Mouse (Mus musculus): ENCODE measurements around the gene Plagl1. TPM values are rescaled to one million over a fixed set of nuclear protein-coding genes. Genes with fewer than 3 reads are reported as not detected.
A peak's percentile ranks its signal among the peaks of the same experiment; 100 is the strongest.

Plagl1 gene
- polyA plus RNA-seq, 1 experiment from 2014 or later, result 157 TPM

DNA sequence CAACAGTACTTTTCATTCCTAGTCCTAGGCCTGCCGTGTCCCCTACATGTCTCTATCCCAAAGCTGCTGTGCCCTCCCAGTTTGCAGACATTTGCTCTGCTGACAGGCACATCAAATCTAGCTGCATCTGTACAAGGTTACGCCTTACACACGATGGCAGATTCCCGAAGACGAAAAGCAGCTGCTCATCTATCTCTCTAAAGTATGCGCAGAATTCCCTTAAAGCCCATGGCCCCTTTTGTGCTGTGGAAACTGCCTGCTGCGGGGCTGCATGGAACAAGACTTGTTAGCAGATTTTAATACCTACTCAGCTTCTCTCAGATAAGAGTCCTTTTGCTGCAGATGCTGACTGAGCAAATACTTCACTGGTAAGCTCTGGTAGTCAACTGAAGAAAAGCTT lies 119.9 kb downstream of the Plagl1 start:
- Histone ChIP-seq H3K27ac (peak overlapping the region; percentile 60; the same call in 1 of the 2 replicates), H3K9ac (no peak overlapping the region), H3K4me2 (replicated peaks) (no peak overlapping the region), H3K27me3 (replicated peaks) (no peaks in the 10 kb centered on the region), H3K9me3 (no peaks in the 10 kb centered on the region), H3K36me3 (peaks cover 35% of the 10 kb centered on the region), H3K4me3 (replicated peaks) (no peak overlapping the region), H3K4me1 (replicated peaks) (0 out of 2 replicates have a peak, but pooled peaks cover 2% of the 10 kb centered on the region)
- no peak for ATAC-seq
- 52% methylated on average over 7 of the region's 7 CpGs for WGBS

Other genes with a start within 250 kb of the Plagl1 start
- 43.8 and 46.2 TPM in 2 replicates for gene Utrn, start 191.1 kb upstream of the Plagl1 start, polyA plus RNA-seq (2015; fragmentation: Nextera tagmentation; extraction: Ambion mirVana)
- 1.6 and 1.8 TPM in 2 replicates for gene Stx11, start 96.2 kb upstream of the Plagl1 start, polyA plus RNA-seq (2015; fragmentation: Nextera tagmentation; extraction: Ambion mirVana)
- gene Sf3b5, start 55.2 kb upstream of the Plagl1 start, polyA plus RNA-seq (2015; fragmentation: Nextera tagmentation; extraction: Ambion mirVana), result 37.0 and 38.0 TPM in 2 replicates
- gene Zc2hc1b, start 117.5 kb downstream of the Plagl1 start, polyA plus RNA-seq (2015; fragmentation: Nextera tagmentation; extraction: Ambion mirVana), result not detected in 2 replicates
- 74.6 and 82.0 TPM in 2 replicates for gene Ltv1, start 132.7 kb downstream of the Plagl1 start, polyA plus RNA-seq (2015; fragmentation: Nextera tagmentation; extraction: Ambion mirVana)